Mouse (Mus musculus) embryonic fibroblast, embryonic 13.5 days (primary cell): ENCODE measurements around the gene Tspan9.

Source experiments
- CTCF ChIP-seq: IDR thresholded peaks from 2 replicates; pipeline ENCODE4 v1.5.1; 2011; ENCODE audit warnings: mild to moderate bottlenecking, control low read depth, low read length, moderate library complexity, borderline replicate concordance; ENCODE audit not compliant: insufficient read depth
- POLR2A ChIP-seq: IDR thresholded peaks from 2 replicates; pipeline ENCODE4 v1.6.1; 2011; ENCODE audit warnings: low read depth, mild to moderate bottlenecking, control low read depth, low read length, moderate library complexity

- TF ChIP-seq CTCF: no peak
- no peak for TF ChIP-seq POLR2A
Measured at GRCm38 (mm10) chr6:128065982-128066381, 77.4 kb downstream of the Tspan9 start.
